Mouse (Mus musculus): ENCODE results near the gene Zfp961.
"Not testable (repeated sequence)": the region's sequence is repeated elsewhere in the genome, so short reads cannot be mapped to it uniquely, and the experiment has no call there.

The Zfp961 gene

DNA sequence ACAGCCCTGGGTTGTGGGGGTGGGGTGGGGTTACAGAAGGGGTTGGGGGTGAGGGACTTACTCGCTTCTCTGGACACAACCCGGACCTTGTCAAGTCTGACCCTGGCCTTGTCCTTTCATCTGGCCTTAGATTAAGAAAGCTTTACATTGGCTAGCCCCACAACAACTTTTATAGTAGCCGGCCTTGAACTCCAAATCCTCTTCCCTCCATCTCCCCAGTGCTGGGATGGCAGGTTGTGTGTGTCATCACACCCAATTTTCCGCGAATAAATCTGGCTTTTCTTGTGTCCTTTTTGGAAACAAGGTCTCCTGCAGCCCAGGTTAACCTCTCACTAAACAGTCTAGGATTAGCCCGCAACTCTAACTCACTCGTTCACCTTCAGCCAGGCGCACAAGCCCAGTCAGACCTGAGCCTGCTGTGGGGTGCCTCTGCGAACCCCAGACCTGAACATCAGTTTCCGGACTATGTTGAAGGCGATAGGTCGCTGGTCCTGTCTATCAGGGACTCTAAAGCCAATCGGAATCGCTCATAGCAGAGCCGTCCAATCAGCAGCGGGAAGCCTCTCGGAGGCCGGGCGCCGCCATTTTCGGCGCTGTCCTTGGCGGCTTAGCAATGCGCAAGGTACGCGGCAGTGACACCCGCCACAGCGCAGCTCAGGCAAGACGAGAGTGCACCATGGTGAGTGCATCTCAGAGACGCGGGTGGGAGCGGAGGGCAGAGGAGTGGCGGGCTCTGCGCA is at the start of gene Zfp961:
Gene Zfp961, plus strand, starts transcription at position 557 of the 740 bp plus-strand sequence.
- peak; percentile 100 for ATAC-seq (ENCODE audit: insufficient number of reproducible peaks, low FRiP score, low TSS enrichment)

DNA sequence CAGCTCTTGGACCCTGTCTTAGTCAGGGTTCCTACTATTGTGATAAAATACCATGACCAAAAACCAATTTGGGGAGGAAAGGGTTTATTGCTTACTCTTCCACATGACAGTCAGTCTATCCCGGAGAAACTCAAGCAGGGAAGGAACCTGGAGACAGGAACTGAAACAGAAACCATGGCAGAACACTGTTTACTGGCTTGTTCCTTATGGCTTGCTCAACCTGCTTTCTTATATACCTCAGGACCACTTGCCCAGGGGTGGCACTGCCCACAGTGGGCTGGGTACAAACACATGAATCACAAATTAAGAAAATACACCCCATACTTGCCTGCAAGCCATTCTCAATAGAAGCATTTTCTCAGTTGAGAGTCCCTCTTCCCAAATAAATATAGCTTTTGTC is 47.8 kb upstream of the Zfp961 start:
- ATAC-seq (ENCODE audit: insufficient number of reproducible peaks, low FRiP score, low TSS enrichment): not testable (repeated sequence)

DNA sequence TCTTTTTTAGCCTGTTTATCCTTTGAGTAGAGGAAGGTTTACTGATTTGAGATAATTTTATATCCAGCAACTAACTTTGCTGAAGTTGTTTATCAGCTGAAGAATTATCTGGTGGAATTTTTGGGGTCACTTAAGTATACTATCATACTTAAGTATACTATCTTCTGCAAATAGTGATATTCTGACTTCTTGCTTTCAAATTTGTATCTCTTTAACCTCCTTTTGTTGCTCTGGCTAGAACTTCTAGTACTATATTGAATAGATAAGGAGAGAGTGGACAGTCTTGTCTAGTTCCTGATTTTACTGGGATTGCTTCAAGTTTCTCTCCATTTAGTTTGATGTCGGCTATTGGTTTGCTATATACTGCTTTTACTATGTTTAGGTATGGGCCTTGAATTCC is 44.0 kb upstream of the Zfp961 start:
- ATAC-seq (ENCODE audit: insufficient number of reproducible peaks, low FRiP score, low TSS enrichment): no peak

DNA sequence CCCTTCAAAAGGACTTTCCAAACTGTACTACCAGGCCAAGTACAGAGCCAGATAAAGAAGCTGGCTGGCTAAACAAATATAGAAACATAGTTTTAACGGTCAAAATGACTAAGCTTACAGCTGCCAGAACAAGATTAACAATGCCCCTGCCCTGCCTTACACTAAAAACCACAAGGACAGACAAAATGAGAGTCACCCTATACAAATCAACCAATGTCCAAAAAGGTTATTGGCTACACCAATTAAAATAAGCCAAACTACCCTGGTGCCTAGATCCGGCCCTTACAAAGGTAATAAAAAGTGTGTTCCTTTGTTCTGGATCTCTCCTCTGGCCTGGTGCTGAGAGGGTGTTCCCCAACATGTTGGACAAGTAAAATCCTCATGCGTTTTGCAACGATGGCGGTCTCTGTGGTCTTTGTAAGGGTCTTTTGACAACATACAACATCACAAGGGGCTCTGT is 43.0 kb upstream of the Zfp961 start:
- no peak for ATAC-seq (ENCODE audit: insufficient number of reproducible peaks, low FRiP score, low TSS enrichment)

DNA sequence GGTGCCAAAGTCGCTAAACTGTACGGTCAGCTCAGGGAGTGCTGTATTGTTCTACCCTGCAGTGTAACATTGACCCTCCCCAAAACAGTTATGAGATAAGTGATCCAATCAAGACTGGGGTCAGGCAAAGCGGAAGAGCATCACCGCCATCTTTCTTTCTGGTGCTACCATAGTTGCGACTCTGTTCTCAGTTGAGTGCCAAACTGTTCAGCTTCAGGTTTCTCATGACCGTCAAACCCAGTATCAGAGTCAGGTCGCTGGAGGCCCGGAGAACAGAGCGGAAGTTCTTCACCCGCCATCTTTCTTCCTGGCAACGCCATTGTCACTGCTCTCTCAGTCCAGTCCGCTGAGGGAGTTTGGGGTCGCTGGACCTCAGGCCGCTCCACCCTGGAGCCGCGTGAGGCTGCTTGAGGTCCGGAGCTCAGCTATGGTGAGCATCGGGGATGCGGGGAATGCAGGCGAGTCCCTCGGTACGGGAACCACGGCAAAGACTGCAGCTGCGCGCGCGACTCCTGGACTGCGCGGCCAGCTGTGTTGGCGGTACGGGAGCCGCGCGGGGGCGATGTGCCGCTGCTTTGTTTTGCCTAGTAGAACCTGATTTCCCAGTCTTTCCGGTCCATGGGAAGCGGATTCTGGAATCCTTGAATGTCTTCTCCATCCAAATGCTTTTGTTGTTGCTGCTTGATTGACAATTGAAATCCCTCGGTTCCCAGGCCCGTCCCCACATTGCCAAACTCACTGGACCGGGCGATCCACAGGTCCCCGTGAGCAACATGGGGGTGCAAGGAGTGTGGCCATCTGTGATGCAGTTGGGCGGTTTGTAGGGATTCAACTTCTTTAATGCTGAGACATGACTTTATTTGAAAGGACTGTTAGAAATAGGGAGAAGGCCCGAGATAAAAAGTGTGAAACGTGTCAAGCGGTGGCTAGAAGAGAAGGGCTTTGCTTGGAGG is 42.3 kb upstream of the Zfp961 start, which contains the start of the genes Zfp882 and Zfp617:
Gene Zfp882, plus strand, starts transcription at position 300 of the 953 bp plus-strand sequence.
Gene Zfp617, plus strand, starts transcription at position 327 of the 953 bp plus-strand sequence.
- ATAC-seq (ENCODE audit: insufficient number of reproducible peaks, low FRiP score, low TSS enrichment): peak; percentile 98

DNA sequence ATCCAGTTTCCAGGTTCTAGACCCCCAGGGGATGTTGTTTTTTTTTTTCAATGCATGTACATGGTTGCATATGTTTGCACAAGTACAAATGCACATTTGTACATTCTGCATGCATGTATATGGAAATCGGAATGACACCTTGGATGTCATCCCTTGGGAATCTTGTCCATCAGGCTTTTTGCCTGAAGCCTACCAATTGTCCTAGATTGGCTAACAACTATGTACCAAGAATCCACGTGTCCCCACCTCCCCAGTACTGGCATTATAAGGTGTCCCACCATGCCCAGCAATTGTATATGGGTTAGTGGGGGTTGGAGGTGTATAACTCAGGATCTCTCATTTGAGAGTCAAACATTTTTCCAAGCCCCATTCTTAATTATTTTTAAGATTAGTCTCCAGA is 38.6 kb upstream of the Zfp961 start:
- ATAC-seq (ENCODE audit: insufficient number of reproducible peaks, low FRiP score, low TSS enrichment): no peak

DNA sequence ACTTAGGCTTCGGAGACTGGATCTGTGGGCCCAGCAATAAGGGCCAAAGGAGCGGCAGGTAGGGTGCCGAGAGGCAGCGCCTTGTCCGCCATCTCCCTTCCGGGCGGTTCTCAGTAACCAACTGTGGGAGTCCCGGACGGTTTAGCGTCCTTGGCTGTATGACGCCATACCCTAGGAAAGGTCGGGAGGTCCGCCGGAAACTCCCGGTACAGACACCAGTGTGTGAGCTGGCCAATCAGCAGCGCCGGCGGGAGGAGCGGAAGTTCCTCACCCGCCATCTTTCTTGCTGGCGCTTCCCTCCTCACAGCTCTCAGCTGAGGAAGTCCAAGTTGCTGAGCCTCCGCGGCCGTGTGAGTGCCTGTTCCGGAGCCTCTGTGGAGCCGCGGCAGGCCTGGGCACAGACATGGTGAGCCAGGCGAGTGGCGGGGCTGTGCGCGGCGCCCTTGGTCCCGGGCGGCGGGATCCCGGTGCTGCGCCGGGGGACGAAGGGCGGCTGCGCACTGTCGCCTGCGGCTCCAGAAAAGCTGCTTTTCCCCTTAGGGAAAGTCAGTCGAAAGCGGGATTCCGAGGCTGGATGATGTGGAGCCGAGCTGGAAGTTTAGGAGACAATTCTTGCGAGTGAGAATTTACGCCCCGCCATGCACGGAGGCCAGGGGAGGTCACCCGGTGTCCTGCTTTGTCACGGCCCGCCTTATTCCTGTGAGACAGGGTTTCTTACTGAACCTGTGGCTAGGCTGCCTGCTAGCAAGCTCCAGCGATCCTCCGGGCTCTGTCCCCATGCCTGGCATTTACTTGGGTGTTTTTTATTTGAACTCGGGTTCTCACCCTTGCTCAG is 28.1 kb upstream of the Zfp961 start:
- ATAC-seq (ENCODE audit: insufficient number of reproducible peaks, low FRiP score, low TSS enrichment): peak; percentile 99

DNA sequence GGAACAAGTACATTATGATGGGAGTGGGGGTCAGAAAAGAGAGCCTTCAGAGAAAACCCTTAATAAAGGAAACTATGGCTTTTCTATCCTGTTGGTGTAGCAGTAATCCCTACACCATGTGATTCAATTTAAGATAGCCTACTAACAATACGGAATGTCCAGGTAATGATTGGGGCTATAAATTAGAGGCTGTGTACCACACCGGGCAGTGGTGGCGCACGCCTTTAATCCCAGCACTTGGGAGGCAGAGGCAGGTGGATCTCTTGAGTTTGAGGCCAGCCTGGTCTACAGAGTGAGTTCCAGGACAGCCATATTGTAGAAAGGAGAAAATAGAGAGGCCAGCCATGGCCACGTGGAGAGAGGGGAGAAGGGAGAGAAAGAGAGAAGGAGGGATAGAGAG is 25.0 kb upstream of the Zfp961 start:
- ATAC-seq (ENCODE audit: insufficient number of reproducible peaks, low FRiP score, low TSS enrichment): no peak

DNA sequence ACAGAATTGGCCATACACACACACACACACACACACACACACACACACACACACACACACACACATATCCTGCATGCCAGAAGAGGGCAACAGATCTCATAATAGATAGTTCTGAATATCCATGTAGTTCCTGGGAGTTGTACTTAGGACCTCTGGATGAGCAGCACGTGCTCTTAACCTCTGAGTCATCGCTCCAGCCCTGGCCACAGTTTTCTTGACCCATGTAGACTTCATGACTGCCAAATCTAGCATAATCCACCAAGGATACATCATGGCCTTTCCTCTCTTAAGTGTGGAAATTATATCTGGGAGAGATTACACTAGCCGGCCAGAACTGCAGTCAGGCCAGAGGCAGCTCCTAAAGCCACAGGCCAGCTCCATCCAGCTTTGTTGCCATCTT is 24.3 kb upstream of the Zfp961 start:
- no peak for ATAC-seq (ENCODE audit: insufficient number of reproducible peaks, low FRiP score, low TSS enrichment)

DNA sequence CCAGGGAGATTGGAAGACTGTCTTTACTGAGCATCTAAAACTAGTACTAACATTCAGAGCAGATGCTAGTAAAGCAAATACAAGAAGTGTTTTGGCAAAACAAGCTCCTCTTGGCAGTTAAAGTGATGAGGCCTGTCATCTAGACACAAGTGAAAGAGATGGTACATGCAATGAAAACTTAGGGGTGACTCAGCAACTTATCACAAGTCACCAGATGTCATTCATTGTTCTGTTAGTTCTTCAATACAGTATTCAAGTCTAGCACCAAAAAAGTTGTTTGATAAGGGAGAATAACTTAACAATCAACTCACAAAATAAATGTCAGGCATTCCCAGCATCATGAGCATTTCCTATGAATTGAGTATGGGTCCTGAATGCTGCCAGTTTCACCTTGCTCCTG is 23.1 kb upstream of the Zfp961 start:
- ATAC-seq (ENCODE audit: insufficient number of reproducible peaks, low FRiP score, low TSS enrichment): no peak

DNA sequence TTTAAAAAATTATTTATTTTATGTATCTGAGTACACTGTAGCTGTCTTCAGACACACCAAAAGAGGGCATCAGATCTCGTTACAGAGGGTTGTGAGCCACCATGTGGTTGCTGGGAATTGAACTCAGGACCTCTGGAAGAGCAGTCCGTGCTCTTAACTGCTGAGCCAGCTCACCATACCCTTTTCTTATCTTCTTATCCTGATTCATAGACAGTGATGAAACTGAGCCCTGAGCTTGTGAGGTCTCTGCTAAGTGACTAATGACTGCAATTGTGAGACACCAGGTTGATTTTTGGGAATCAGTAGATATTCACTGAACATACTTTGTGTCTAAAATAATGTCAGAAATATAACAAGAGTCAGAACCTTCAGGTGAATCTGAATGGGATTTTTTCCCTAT is 12.8 kb upstream of the Zfp961 start:
- not testable (repeated sequence) for ATAC-seq (ENCODE audit: insufficient number of reproducible peaks, low FRiP score, low TSS enrichment)

DNA sequence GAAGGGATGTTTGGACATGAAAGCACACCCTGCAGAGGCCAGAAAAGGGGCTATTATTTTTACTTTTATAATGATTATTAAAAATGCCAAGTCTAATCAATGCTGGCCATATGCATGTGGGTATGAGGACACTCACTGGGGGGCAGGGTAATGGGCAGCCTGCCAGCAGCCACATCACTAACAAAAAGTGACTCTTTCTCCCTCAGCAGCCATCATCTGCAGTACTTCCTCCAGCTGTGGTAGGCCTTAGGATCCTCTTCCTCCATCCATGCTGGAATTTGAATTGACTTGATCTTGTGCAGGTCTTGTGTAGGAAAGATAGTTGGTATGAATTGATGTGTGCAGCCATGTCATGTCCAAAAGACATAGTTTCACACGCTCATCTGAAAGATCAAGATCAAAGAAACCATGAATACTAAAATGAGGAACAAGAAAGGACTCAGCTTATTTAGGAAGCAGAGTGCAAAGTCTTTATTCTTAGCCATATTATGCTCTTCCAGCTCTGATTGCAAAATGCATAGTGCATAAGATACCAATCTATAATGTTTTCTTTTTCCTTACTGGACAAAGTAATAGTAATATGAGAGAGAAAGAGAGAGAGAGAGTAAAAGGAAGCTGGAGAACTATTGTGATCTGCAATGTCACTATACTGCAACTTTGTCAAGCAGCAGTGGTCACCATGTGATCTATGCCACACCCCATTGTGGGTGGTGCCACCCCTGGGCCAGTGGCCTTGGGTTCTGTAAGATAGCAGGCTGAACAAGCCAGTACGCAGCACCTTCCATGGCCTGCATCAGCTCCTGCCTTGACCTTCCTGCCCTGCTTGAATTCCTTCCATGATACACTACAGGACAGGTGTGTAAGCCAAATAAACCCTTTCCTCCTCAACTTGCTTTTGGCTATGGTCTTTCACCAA is 10.3 kb upstream of the Zfp961 start:
- ATAC-seq (ENCODE audit: insufficient number of reproducible peaks, low FRiP score, low TSS enrichment): no peak

DNA sequence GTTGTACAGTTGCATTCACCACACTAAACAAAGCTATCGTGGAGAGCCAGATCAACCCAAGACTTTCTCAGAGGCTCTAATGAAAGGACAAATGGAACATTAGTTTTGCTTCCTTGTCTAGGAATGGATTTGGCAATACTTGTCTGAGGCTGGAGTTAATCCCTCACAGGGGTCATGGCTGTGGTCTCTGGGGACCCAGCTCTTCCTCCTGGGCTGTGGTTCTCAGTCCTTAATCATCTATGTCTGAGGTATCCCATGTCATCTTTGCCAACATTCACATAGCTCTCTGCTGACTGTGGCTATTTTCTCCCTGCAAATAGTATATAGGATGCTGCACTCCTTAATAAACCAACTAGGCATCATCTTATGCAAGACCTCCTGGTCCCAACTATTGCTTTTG is 9.1 kb upstream of the Zfp961 start:
- ATAC-seq (ENCODE audit: insufficient number of reproducible peaks, low FRiP score, low TSS enrichment): no peak

DNA sequence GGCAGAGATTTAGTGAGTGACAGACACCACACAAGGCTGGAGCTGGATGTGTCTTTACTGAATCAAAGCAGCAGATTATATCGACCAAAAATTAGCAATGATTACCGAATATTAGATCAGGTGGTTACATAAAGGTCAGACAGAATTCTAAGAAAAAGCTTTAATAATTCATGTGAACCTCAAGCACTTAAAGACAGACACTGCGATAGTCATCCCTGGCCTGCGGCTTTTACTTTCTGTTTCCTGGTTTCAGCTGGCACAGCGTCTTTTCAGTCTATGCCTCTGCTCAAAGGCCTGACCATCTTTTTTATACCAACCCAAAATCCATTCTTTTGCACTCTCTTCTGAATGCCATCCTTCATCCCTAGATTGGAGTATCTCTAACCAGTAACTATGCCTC is 2.2 kb upstream of the Zfp961 start:
- ATAC-seq (ENCODE audit: insufficient number of reproducible peaks, low FRiP score, low TSS enrichment): no peak

DNA sequence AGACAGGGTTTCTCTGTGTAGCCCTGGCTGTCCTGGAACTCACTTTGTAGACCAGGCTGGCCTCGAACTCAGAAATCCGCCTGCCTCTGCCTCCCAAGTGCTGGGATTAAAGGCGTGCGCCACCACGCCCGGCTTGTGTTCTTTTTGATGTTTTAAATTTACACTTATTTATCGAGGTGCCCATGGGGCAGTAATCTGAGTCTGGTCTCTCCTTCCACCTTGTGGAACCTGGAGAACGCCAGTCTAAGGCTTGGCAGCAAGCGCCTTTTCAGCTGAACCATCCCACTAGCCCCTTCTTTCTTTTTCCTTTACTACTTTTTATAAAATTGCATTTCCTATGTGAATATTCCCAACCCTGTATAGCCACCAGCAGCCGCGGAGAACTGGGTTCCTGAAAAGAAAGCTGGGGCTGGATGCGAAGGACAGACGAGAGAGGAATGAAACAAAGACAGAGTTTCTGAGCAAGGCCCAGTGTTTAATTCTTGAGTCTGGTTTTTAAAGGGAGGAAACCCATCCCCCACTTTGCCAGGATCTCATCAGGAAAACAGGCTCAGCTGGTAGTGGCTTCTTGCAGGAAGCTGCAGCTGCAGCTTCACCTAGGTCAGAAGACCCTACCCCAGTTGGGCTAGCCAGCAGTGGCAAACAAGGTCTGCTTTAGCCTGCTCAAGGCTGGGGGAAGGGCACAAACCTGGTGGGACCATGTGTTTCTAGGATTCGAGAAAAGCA is 761 bp downstream of the Zfp961 start:
- ATAC-seq (ENCODE audit: insufficient number of reproducible peaks, low FRiP score, low TSS enrichment): no peak

DNA sequence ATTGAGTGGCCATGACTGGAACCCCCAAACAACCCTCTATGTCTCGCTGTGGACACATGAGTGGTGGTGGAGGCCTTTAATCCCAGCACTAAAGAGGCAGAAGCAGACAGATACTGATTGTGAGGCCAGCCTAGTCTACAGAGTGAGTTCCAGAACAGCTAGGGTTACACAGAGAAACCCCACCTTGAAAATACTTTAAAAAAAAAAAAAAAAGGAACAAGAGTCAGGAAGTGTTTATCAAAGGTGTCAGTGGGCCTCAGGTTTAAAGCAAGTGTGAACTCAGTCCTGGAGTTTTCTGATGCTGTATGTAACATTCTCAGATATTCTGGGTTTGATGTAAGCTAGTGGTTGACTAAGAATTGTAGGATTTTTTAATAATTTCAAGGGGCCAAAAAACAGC is 1.7 kb downstream of the Zfp961 start:
- ATAC-seq (ENCODE audit: insufficient number of reproducible peaks, low FRiP score, low TSS enrichment): no peak

DNA sequence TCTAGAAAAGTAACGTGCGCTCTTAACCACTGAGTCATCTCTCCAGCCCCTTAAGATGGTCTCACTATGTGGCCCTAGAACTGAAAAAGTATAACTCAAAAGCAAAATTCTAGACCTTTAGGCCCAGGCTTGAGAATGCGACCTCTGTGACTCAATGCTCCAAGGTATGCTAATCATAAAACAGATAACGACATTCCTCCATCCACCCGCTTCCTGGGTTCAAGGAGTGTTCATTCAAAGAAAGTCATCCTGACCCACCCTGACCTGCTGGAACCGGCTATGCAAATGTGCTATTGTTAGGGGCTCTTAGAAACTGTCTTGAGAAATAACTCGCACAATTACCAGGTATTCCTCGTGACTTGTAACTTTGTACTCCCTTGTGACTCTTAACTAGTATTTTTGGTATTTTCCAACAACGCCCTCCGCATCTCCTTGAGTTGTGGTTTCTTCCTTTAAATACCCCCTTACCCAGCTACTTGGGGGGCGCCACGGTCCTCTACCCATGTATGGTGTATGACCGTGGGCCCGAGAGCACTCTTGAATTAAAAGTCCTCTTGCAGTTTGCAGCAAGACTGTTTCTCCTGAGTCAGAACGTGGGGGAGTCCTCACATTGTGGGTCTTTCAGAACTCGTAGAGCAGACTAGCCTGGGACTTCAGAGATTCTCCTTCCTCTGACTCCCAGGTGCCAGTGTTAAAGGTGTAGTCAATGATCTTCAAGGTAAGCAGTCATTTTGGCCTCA is 2.3 kb downstream of the Zfp961 start:
- ATAC-seq (ENCODE audit: insufficient number of reproducible peaks, low FRiP score, low TSS enrichment): not testable (repeated sequence)

DNA sequence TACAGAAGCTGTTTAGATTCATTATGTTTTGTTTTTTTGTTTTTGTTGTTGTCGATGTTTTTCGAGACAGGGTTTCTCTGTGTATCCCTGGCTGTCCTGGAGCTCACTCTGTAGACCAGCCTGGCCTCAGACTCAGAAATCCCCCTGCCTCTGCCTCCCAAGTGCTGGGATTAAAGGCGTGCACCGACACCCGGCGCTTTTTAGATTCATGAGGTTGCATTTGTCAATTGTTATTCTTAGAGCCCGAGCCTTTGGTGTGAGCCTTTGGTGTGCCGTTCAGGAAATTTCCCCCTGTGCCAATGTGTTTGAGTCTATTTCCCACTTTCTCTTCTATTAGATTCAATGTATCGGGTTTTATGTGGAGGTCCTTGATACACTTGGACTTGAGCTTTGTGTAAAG is 3.8 kb downstream of the Zfp961 start:
- no peak for ATAC-seq (ENCODE audit: insufficient number of reproducible peaks, low FRiP score, low TSS enrichment)
